Mouse (Mus musculus) limb, embryonic 13.5 days (tissue): ENCODE results near the gene Ywhab. TPM values are rescaled to one million over a fixed set of nuclear protein-coding genes. Genes with fewer than 3 reads are reported as not detected.

ENCODE experiments used
- ATAC-seq: fragments of 200-750 bp; cut with Nextera tagmentation; 2 replicates; pipeline ENCODE4 v1.8.0; 2017; ENCODE audit warnings: low read depth, moderate number of reproducible peaks, moderate TSS enrichment; ENCODE audit not compliant: low FRiP score
- H3K27ac ChIP-seq: fragments of 300-500 bp; sonication (generic); 2 replicates; pipeline ENCODE4 v1.5.1; 2015; ENCODE audit warnings: inconsistent platforms, mild to moderate bottlenecking, moderate library complexity
- H3K27me3 ChIP-seq: fragments of 300-500 bp; sonication (generic); 2 replicates; pipeline ENCODE4 v1.6.1; 2015; ENCODE audit warnings: mild to moderate bottlenecking, inconsistent platforms
- H3K36me3 ChIP-seq: fragments of 300-500 bp; sonication (generic); 2 replicates; pipeline ENCODE4 v1.6.1; 2015; ENCODE audit warnings: inconsistent platforms, mild to moderate bottlenecking, moderate library complexity
- H3K4me1 ChIP-seq: fragments of 300-500 bp; sonication (generic); 2 replicates; pipeline ENCODE4 v1.6.1; 2015; ENCODE audit warnings: inconsistent platforms
- H3K4me2 ChIP-seq: fragments of 300-500 bp; sonication (generic); replicated peaks from 2 replicates; pipeline ENCODE4 v1.6.1; 2015; ENCODE audit warnings: inconsistent platforms, mild to moderate bottlenecking, moderate library complexity
- H3K4me3 ChIP-seq: fragments of 300-500 bp; sonication (generic); 2 replicates; pipeline ENCODE4 v1.5.1; 2015; ENCODE audit warnings: moderate library complexity, mild to moderate bottlenecking, inconsistent platforms
- H3K9ac ChIP-seq: fragments of 300-500 bp; sonication (generic); 2 replicates; pipeline ENCODE4 v1.6.1; 2015; ENCODE audit warnings: mild to moderate bottlenecking, inconsistent platforms
- H3K9me3 ChIP-seq: fragments of 300-500 bp; sonication (generic); 2 replicates; pipeline ENCODE4 v1.6.1; 2016; ENCODE audit warnings: inconsistent platforms
- WGBS: fragments of 180-500 bp; shearing (Covaris S2); methylation state at CpG from one replicate; pipeline ENCODE4 v1.1.7; 2015; 5-methylcytosine and 5-hydroxymethylcytosine counted together
- polyA plus RNA-seq: library from polyadenylated mRNA; unstranded; fragments of >200 nt; fragmentation: Nextera tagmentation; extraction: Ambion mirVana; gene quantifications from 2 replicates; pipeline ENCODE4 v1.2.1, GENCODE M21; 2015

Gene Ywhab
- 338 and 342 TPM in 2 replicates for polyA plus RNA-seq

GRCm38 (mm10) chr2:163994654-163994976 lies at the start of gene Ywhab:
Ywhab (plus strand) TSS chr2:163994960.
- peak within 1 kb of the TSS; percentile 85 for H3K27ac ChIP-seq
- H3K36me3 ChIP-seq: peaks cover 5% of the 10 kb centered on the region; the same call in 1 of the 2 replicates
- H3K9me3 ChIP-seq: no peaks in the 10 kb centered on the region
- WGBS: 2% methylated on average over 13 of the region's 14 CpGs
- ATAC-seq: no peak
- peaks cover 28% of the 10 kb centered on the region for H3K4me1 ChIP-seq
- H3K27me3 ChIP-seq: no peaks in the 10 kb centered on the region
- H3K4me2 ChIP-seq: peak within 1 kb of the TSS; percentile 81
- H3K4me3 ChIP-seq: peak within 1 kb of the TSS; percentile 95
- peak within 1 kb of the TSS; percentile 92 for H3K9ac ChIP-seq

- Histone ChIP-seq H3K27me3 (peaks cover 40% of the 10 kb centered on the region), H3K9ac (no peak overlapping the region), H3K4me1 (no peaks in the 10 kb centered on the region), H3K4me2 (no peak overlapping the region), H3K27ac (no peak overlapping the region), H3K36me3 (no peaks in the 10 kb centered on the region), H3K9me3 (no peaks in the 10 kb centered on the region), H3K4me3 (no peak overlapping the region)
- no peak for ATAC-seq
- WGBS: 78% methylated on average over 15 of the region's 15 CpGs
Observed at GRCm38 (mm10) chr2:163946221-163946620, 48.5 kb upstream of the Ywhab start.

- WGBS: 60% methylated on average over 7 of the region's 7 CpGs
- no peak overlapping the region for H3K27ac ChIP-seq
- no peak overlapping the region for H3K4me2 ChIP-seq
- no peaks in the 10 kb centered on the region for H3K36me3 ChIP-seq
- no peaks in the 10 kb centered on the region for H3K9me3 ChIP-seq
- H3K4me1 ChIP-seq: no peaks in the 10 kb centered on the region
- peaks cover 43% of the 10 kb centered on the region for H3K27me3 ChIP-seq
- ATAC-seq: no peak
- no peak overlapping the region for H3K9ac ChIP-seq
- no peak overlapping the region for H3K4me3 ChIP-seq
Observed at GRCm38 (mm10) chr2:163947976-163948375, 46.8 kb upstream of the Ywhab start.

GRCm38 (mm10) chr2:163951770-163952169 lies 43.0 kb upstream of the Ywhab start:
- no peak for ATAC-seq
- no peak overlapping the region for H3K4me2 ChIP-seq
- peaks cover 37% of the 10 kb centered on the region for H3K27me3 ChIP-seq
- no peak overlapping the region for H3K4me3 ChIP-seq
- no peak overlapping the region for H3K9ac ChIP-seq
- no peaks in the 10 kb centered on the region for H3K9me3 ChIP-seq
- H3K27ac ChIP-seq: no peak overlapping the region
- no peaks in the 10 kb centered on the region for H3K36me3 ChIP-seq
- H3K4me1 ChIP-seq: peaks cover 12% of the 10 kb centered on the region
- 29% methylated on average over 4 of the region's 4 CpGs for WGBS

- no peak overlapping the region for H3K27ac ChIP-seq
- H3K4me1 ChIP-seq: peaks cover 12% of the 10 kb centered on the region
- no peaks in the 10 kb centered on the region for H3K36me3 ChIP-seq
- peaks cover 20% of the 10 kb centered on the region for H3K27me3 ChIP-seq
- no peak overlapping the region for H3K9ac ChIP-seq
- H3K4me2 ChIP-seq: no peak overlapping the region
- WGBS: 19% methylated on average over 7 of the region's 7 CpGs
- 0 out of 2 replicates have a peak, but pooled peaks cover 6% of the 10 kb centered on the region for H3K9me3 ChIP-seq
- no peak overlapping the region for H3K4me3 ChIP-seq
- no peak for ATAC-seq
Observed at GRCm38 (mm10) chr2:163953622-163954310, 41.0 kb upstream of the Ywhab start.

GRCm38 (mm10) chr2:163964606-163965560 lies 29.9 kb upstream of the Ywhab start:
- Histone ChIP-seq H3K4me2 (no peak overlapping the region), H3K4me1 (no peaks in the 10 kb centered on the region), H3K27ac (no peak overlapping the region), H3K9ac (no peak overlapping the region), H3K9me3 (no peaks in the 10 kb centered on the region), H3K36me3 (no peaks in the 10 kb centered on the region), H3K4me3 (no peak overlapping the region), H3K27me3 (peaks cover 7% of the 10 kb centered on the region; the same call in 1 of the 2 replicates)
- 67% methylated on average over 17 of the region's 19 CpGs for WGBS
- no peak for ATAC-seq

GRCm38 (mm10) chr2:163965706-163966105 lies 29.1 kb upstream of the Ywhab start:
- Histone ChIP-seq H3K4me1 (no peaks in the 10 kb centered on the region), H3K9ac (no peak overlapping the region), H3K27ac (no peak overlapping the region), H3K36me3 (no peaks in the 10 kb centered on the region), H3K4me2 (no peak overlapping the region), H3K9me3 (no peaks in the 10 kb centered on the region), H3K27me3 (peaks cover 7% of the 10 kb centered on the region; the same call in 1 of the 2 replicates), H3K4me3 (no peak overlapping the region)
- 73% methylated on average over 7 of the region's 7 CpGs for WGBS
- ATAC-seq: no peak

GRCm38 (mm10) chr2:163968581-163968980 lies 26.2 kb upstream of the Ywhab start:
- H3K9ac ChIP-seq: no peak overlapping the region
- H3K27ac ChIP-seq: no peak overlapping the region
- 2% methylated on average over 5 of the region's 5 CpGs for WGBS
- H3K4me1 ChIP-seq: no peaks in the 10 kb centered on the region
- H3K4me2 ChIP-seq: no peak overlapping the region
- no peak for ATAC-seq
- no peak overlapping the region for H3K4me3 ChIP-seq
- H3K27me3 ChIP-seq: peaks cover 7% of the 10 kb centered on the region; the same call in 1 of the 2 replicates
- no peaks in the 10 kb centered on the region for H3K9me3 ChIP-seq
- H3K36me3 ChIP-seq: no peaks in the 10 kb centered on the region

- Histone ChIP-seq H3K4me2 (no peak overlapping the region), H3K27ac (no peak overlapping the region), H3K9me3 (0 out of 2 replicates have a peak, but pooled peaks cover 4% of the 10 kb centered on the region), H3K36me3 (no peaks in the 10 kb centered on the region), H3K4me3 (no peak overlapping the region), H3K4me1 (no peaks in the 10 kb centered on the region), H3K27me3 (peaks cover 7% of the 10 kb centered on the region; the same call in 1 of the 2 replicates), H3K9ac (no peak overlapping the region)
- ATAC-seq: no peak
- WGBS: 51% methylated on average over 3 of the region's 3 CpGs
Observed at GRCm38 (mm10) chr2:163970326-163970725, 24.4 kb upstream of the Ywhab start.

GRCm38 (mm10) chr2:163974056-163974455 lies 20.7 kb upstream of the Ywhab start:
- H3K9ac ChIP-seq: no peak overlapping the region
- H3K27ac ChIP-seq: no peak overlapping the region
- no peaks in the 10 kb centered on the region for H3K36me3 ChIP-seq
- ATAC-seq: no peak
- H3K4me1 ChIP-seq: no peaks in the 10 kb centered on the region
- 77% methylated on average over 2 of the region's 2 CpGs for WGBS
- no peak overlapping the region for H3K4me3 ChIP-seq
- no peaks in the 10 kb centered on the region for H3K27me3 ChIP-seq
- peaks cover 9% of the 10 kb centered on the region; the same call in 1 of the 2 replicates for H3K9me3 ChIP-seq
- H3K4me2 ChIP-seq: no peak overlapping the region

- H3K9me3 ChIP-seq: peaks cover 9% of the 10 kb centered on the region; the same call in 1 of the 2 replicates
- H3K4me1 ChIP-seq: no peaks in the 10 kb centered on the region
- no peaks in the 10 kb centered on the region for H3K27me3 ChIP-seq
- no peak for ATAC-seq
- H3K36me3 ChIP-seq: no peaks in the 10 kb centered on the region
- no peak overlapping the region for H3K4me3 ChIP-seq
- no peak overlapping the region for H3K27ac ChIP-seq
- H3K4me2 ChIP-seq: no peak overlapping the region
- 89% methylated on average over 6 of the region's 7 CpGs for WGBS
- H3K9ac ChIP-seq: no peak overlapping the region
Observed at GRCm38 (mm10) chr2:163976448-163976847, 18.3 kb upstream of the Ywhab start.

GRCm38 (mm10) chr2:163987233-163987632 lies 7.5 kb upstream of the Ywhab start:
- H3K4me2 ChIP-seq: no peak overlapping the region
- H3K27ac ChIP-seq: no peak overlapping the region
- no peak overlapping the region for H3K4me3 ChIP-seq
- H3K9me3 ChIP-seq: no peaks in the 10 kb centered on the region
- 83% methylated on average over 8 of the region's 8 CpGs for WGBS
- H3K27me3 ChIP-seq: no peaks in the 10 kb centered on the region
- ATAC-seq: no peak
- 0 out of 2 replicates have a peak overlapping the region, but pooled peaks have one; percentile 25 for H3K9ac ChIP-seq
- no peaks in the 10 kb centered on the region for H3K36me3 ChIP-seq
- H3K4me1 ChIP-seq: no peaks in the 10 kb centered on the region
